Mouse (Mus musculus) thymus, adult 2 months (tissue): ENCODE measurements around the gene Hps1.

Experiments
- CTCF ChIP-seq: fragments of 200-500 bp; IDR thresholded peaks from 2 replicates; pipeline ENCODE4 v1.5.1; 2012; ENCODE audit warnings: mild to moderate bottlenecking, control low read depth, low read length, moderate library complexity, borderline replicate concordance; ENCODE audit not compliant: control insufficient read depth, poor library complexity, insufficient read depth; ENCODE audit errors: extremely low read depth
- POLR2A ChIP-seq: fragments of 200-500 bp; IDR thresholded peaks from 2 replicates; pipeline ENCODE4 v1.6.1; 2012; ENCODE audit warnings: mild to moderate bottlenecking, low read length, control low read depth, moderate library complexity; ENCODE audit not compliant: control insufficient read depth, poor library complexity, insufficient read depth; ENCODE audit errors: extremely low read depth

DNA sequence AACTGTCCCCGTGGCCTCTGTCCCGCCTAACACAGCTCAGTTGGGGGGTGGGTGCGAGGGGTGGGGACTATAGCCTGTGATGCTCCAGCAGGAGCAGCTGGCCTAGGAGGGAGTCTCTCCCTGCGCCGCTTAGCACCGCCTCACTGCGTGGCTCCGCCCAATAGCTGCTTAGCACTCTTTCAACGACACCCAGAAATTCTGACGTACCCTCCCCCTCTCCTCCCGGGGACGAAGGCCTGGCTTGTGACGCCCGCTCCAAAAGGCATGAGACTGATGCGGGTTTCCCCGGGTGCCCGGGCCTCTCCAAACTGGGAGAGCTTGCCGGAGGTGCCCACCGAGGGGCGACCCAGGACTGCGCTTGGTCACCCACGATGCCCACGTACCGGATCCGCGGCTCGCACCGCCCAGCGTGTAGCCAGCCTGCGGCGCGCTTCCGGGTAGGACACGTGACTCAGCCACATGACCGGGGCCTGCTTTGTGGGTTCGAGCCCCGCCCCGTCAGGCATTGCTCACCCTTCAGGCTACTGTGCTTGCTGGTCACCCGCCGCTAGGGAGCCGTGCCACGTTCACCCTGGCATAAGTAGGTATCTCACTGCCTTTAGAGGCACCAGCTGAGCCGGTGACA lies at the start of gene Hps1:
- TF ChIP-seq CTCF (peak; percentile 68; the same call in 1 of the 2 replicates), POLR2A (peak; percentile 61)
